Mouse (Mus musculus) mature B cell (primary cell): Measurements from ENCODE around the gene Stra8.

Experiments used
- in situ Hi-C: fragments of 300-500 bp; cut with MboI; formaldehyde crosslinking; loops from 2 replicates; pipeline ENCODE4 v1.14.3; 2019

Stra8 gene

DNA sequence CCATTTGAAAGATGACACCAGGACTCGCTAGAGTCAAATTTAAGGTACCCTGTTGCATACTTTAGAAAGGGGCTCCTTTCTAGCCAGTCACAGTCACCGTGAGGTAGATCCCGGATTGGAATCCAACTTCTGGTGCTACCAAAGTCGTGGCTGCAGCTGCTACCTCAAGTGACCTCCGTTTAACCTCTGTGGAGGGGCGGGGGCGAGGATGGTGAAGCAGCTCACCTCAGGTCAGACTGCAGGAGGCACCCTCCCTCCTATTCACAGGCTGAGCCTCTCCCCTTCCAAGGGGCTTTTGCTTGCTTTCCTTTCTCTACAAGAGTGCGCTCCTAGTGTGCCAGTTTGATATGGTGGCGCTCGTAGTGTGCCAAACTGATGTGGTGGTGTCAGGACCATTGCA lies at the start of gene Stra8:
Gene Stra8 (plus strand): TSS at position 208 of the 400 bp plus-strand sequence.
- in situ Hi-C loops: no loop called here

DNA sequence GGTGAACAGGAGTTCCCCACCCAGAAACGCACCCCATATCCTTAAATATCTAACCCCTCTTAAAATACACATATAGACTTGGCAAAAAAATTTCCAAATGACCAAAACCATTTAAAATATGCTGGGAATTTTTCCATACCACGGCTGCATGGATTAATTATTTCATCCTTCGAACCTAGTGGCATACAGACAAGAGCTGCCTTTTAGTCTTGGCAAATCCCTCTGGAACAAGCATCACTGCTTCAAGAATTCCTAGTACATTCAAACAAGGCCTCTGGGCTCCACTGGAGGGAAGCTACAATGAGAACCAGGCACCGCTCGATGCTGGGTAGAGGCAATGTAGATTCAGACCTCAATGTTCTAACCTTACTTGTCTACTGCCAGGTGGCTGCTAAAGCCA lies 49.2 kb upstream of the Stra8 start:
- in situ Hi-C loops: loop anchor here (10.0 kb wide), 1 partner anchor 96 kb away; no protein-coding TSS in a partner anchor

DNA sequence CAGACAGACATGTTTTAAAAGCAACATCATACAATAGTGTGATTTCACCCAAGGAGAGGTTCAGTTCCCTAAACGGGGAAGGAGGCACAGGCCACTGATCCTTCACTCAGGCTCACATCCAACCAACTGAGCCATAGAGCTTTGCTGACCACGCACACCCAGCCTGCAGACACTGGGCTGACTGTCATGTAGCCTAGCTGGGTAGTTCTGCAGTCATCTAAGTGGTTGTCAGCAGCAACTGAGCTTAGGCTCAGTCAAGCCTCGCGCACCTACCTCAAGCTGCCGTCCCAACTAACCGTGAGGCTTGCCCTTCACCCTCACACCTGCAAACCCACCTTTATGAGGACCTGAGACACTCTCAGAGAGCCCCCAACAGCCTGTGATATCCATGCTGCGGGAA lies 48.0 kb upstream of the Stra8 start:
- in situ Hi-C loops: loop anchor here (10.0 kb wide), 1 partner anchor 97 kb away; no protein-coding TSS in a partner anchor

DNA sequence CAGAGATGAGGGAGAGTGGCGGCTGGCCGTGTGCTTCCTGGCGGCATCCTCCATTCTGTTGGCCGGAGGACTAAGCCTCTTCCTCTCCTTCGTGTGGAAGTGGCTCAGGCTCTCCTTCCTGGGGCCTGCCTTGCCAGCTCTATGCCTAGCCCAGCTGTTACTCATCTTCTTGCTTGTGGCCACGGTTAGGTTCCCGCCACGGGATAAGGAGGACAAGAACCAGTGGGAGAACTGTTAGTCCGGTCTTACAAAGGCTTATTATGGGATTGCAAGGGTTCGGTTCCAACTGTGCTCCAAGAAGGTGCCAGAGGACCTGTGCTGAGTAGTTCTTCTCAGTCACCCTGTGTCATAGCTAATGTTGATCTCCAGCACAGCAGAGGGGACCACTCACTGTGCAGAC lies 47.1 kb upstream of the Stra8 start:
- in situ Hi-C loops: loop anchor here (10.0 kb wide), 1 partner anchor 98 kb away; no protein-coding TSS in a partner anchor

DNA sequence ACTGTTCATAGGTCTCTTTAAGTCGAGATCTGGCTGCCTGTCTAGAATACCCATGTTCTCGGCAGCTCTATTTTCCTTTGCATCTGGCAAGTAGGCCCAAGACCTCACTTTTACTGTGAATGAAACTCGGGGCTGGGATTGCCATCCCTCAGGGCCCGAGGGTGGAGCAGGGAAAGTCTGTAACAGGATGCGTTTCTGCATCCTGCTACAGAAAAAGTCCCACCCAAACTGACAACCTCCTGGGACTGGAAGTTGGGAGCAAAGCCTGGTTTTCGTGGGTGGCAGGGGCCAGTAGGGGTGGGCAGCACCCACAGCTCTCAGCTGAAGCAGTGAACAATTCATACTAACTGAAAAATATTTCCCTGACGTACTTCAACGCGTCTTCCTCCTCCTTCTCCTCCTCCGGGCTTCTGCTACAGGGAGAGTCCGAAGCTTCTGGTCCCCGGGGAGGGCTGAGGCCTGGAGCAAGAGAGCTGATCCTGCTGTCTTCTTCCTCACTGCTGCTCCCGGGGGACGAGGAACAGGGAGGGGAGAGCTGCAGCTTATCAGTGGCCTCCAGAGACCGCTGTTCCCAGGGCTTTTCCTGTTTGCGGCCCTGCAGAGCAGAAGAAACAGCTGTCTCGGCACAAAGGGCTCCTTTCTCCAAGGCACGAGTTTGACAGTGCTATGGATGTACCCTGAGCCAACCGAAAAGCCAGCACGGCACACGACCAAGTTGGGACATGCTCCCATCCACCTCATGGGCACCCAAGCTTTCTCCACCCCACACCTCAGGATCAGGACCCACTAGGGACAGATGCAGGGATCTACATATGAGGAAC lies 45.7 kb upstream of the Stra8 start:
- in situ Hi-C loops: loop anchor here (10.0 kb wide), 1 partner anchor 100 kb away; no protein-coding TSS in a partner anchor

DNA sequence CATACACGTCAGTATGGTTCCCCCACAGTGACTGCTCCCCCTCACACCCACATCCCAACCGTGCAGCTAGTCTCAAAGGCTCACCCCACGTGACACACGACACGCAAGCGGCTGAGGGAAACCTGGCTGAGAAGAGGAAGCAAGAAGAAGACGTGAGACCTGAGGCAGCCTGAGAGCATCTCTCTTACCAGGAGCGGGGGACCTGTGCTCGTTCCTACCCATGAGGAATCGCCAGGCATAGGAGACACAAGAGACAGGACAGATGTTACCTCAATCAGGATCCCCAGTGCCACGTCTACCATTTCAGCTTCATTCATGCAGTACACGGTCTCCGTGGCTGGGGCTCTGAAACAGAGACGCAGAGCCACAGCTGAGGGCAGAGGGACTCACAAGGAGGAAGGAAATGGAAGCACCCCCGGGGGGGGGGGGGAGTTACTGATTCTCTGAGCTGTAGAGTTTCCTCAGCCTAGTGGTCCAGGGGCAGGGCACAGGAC lies 44.6 kb upstream of the Stra8 start:
- in situ Hi-C loops: loop anchor here (10.0 kb wide), 1 partner anchor 101 kb away; no protein-coding TSS in a partner anchor

DNA sequence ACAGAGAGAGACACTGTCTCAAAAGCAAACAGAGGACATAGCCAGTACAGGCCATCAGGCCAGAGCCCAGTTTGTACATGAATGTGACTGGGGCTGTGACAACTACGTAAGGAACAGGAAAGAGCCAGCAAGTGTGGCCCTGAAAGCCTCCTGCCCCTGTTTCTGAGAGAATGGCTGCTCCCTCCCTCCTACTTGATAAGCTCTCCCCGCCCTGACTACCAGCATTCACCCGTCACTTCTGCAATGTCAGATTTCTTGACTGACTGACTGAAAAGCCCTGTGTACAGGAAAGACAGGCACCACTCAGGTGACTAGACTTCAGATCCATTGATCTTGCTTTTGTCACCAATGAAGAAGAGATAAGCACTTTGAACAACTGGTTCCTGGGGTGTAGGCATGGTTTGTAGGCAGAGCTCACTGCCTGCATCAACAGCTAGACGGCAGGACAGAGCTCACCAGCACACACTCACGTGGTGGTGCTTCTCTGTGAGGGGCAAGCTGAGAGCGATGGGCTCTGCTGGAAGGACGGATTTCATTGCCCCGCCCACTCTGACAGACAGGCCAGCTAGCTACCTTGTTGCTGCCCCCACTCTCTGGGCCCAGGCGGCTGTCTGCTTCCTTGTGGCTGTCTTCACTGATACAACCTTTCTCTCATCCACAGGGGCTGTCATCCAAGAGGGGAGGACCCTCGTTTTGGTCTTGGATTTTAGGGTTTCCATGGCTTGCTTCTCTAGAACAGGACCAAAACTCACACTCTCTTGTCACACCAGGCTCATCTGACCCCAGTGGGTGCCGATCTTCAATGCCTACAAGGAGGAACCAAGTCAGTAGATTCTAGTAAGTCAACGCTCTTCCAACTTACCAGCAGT lies 43.8 kb upstream of the Stra8 start:
- in situ Hi-C loops: loop anchor here (10.0 kb wide), 1 partner anchor 101 kb away; no protein-coding TSS in a partner anchor

DNA sequence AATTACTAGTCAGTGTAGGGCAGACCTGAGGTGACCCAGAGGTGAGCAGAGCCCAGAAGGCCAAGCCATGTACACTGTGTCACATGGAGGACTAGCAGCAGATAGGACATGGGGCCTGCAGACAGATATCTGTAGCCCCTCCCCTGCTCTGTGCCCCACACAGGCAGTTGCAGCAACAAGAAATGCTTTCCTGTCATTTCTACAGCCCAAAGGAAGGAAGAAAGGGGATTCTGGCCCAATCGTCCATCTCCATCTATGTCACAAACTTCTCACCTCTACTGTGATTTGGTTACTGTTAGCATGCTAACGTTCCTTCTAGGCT lies 43.2 kb upstream of the Stra8 start:
- in situ Hi-C loops: loop anchor here (10.0 kb wide), 1 partner anchor 102 kb away; no protein-coding TSS in a partner anchor

DNA sequence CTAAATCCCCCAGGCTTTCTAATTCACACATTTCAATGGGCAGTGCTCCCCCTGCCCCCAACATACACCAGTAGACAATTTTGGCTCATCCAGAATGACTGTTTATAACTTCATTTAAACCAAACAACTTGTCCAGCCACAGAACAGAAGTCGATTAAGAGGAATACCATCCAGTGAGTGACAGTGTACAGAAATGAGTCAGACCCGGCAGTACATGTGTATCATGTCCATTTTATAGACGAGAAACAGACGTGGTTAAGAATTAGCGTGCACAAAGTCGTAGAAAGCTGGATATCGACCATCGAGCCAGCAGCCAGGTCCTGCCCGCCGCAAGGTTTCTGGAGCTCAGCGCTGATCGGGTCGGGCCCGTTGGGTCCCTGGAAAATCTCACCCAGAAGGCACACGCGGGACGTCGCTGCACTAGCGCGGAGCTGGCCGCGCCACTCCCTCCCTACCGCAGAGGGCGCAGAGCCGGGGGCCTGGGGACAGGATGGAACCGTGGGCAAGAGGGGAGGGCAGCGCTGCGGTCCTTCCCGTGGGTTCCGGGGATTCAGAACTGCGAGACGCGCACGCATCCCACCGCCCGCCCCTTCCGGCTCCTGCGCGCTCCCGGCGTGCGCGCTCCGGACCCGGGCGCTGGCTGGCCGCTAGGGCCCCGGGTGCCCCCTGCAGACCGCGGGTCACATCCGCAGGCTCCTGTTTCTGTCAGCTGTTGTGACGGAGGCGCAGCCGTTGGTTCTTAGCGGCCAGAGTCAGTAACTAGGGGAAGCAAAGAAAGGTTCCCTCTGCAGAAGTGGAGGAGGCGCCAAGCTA lies 42.2 kb upstream of the Stra8 start, which contains the start of gene Cyren:
Gene Cyren (minus strand): TSS at position 552 of the 813 bp plus-strand sequence.
- in situ Hi-C loops: loop anchor here (10.0 kb wide), 1 partner anchor 103 kb away; no protein-coding TSS in a partner anchor

DNA sequence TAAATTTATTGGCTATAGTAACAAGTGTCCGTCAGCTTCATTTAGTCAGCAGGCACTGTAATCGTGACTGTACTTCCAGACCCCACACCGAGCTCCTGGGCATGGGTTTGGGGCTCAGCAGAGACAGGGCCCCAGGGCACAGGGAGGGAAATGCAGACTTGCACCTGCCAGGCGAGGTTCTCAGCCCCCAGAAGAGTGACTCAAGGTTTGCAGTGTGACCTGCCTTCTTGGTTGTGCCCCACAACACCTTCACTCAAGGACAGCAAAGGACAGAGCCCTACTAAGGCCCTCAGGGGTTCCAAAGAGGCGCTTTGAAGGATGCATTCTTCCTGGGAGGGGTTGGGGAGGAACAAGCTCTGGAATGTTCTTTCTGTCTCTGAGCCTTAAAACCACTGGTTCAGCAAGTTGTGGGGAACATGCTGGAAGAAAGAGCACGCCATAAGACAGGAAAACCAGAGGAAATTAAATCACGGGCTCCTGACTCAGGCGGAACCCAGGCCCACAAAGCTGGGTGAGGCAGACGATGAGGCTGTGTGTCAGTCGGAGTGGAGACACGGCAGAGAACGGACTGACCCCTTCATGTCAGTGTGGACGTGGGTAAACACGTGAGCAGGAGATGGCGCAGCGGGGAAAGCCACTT lies 40.7 kb upstream of the Stra8 start:
- in situ Hi-C loops: loop anchor here (10.0 kb wide), 1 partner anchor 104 kb away; no protein-coding TSS in a partner anchor

DNA sequence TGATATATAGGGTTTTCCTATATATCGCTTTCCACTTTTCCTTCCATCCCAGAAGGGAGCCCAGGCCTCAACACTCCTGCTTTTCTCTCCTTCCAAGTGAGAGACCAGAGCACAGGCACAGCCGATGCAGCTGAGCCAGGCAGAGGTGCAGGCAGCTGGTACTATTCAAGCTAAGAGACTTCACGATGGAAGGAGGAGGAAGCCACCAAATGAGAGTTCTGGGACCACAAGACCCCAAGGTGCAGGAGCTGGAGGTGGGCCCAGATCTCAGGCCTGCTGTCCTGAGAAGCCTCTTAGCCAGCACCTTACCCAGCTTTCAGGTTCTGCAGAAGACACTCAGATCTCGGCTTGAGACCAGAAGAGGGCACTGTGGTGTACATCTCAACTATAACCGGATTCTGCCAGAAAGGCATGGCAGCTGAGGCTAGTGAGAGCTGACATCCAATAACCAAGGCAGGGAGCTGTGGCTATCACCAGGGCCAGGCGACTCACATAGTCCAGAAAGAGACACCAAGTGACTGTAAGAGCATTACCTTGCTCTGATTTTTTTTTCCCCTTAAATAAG lies 40.0 kb upstream of the Stra8 start:
- in situ Hi-C loops: loop anchor here (10.0 kb wide), 1 partner anchor 105 kb away; no protein-coding TSS in a partner anchor

DNA sequence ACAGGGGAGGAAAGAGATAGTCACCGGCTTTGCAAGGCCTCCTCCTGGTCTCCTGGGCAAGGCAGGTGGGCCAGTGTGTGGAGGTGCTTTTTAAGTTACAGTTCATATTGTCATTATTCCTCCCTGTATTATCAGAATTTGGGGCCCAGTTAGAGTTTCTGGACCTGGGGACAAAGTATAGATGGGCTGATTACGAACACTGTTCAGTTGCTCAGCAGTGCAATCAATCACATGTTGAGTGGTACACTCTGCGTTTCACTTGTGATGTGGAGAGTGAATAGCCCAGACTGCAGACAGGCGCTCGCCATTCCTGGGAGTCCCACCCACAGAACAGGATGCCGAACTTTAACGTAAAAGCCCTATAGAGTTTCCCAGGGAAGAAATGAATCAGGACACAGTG lies 35.2 kb upstream of the Stra8 start:
- in situ Hi-C loops: no loop called here

DNA sequence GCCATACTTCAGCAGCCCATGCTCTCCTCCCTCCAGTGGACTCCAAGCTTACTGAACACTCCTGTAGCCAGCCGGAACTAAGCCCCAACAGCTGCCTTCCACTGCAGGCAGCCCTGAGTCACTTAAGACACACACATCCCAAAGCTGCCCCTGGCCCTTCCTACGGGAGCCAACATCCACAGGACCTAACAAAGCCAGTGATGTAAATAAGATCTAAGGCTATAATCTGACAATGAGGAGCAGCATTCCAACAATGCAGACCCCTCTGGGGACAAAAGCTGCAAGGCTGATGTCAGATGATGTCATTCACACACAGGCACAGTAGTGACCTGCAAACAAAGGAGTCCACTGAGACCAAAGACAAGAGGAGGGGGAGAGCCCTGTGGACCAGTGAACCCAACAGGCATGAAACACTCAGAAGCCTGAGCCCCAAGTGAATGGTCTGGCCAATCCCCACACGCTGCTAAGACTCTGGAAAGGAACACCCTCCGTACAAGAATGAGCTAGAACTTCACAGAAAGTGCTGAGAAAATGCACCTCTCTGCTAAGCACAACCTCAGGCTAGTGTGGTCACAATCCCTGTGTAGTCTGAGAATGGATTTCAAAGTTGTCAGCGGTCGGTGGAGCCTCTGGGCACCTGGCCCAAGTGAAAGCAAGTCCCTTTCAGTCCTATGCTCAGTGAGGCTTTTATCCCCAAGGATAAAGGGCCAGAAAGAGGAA lies 32.7 kb upstream of the Stra8 start:
- in situ Hi-C loops: no loop called here

DNA sequence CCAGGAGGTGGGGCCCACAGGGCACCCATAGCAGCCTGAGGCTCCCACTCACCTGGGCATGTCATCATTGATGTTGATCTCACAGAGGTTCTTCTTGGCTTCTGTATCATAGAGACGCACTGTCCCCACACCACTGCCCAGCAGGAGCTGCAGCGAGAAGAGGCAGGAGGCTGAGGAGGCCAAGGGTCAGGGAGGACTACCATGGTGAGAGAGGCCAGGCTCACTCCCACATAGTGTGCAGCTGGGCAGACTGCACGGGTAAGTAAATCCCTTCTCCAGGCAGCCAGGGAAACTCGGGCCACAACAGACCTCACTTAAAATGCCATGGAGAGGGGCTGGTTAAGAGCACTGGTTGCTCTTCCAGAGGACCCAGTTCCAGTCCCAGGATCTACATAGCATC lies 30.8 kb upstream of the Stra8 start:
- in situ Hi-C loops: no loop called here

DNA sequence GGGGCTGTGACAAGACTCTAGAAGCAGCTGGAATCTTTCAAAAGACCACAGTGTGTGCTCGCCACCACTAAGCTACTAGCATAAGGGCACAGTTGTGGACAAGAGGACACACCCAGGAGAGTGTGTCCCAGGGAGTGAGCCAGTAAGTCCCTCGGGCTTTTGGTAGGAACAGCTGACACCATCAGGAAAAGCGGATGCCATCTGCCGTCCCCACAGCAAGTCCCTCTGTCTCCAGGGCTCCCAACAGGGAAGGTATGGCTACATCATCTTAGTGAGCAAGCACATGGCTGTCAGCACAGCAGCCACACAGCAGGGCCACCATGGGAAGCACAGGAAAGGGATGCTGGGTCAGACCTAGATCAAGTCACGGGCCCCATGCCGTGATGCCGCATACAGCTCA lies 24.4 kb upstream of the Stra8 start:
- in situ Hi-C loops: no loop called here

DNA sequence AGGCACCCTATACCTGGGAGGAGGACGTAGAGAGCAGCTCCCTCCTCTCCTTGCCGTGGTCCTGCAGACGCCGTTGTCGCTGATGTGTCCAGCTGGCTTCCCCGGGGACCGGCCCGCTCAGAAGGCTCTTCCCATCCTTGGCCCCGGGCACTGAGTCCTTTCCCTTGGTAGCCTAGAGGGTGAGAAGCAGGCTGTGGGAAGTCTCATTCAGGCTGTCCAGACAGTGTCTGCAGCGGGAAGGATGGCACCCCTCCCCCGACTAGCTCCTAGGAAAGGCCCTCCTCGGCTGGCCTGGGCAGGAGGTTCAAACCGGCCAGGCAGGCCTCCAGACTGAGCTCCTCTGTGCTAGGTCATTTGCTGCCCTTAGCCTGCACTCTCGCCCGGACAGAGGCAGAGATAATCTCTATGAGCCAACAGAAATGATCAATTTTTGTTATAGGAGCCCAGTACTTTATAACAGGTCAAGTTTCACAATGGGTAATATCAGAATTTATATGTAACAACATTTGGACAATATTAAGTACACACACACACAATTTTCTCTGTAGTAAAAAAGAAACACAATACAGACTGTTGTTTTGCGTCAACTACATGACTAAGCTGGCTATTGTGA lies 23.7 kb upstream of the Stra8 start:
- in situ Hi-C loops: no loop called here

DNA sequence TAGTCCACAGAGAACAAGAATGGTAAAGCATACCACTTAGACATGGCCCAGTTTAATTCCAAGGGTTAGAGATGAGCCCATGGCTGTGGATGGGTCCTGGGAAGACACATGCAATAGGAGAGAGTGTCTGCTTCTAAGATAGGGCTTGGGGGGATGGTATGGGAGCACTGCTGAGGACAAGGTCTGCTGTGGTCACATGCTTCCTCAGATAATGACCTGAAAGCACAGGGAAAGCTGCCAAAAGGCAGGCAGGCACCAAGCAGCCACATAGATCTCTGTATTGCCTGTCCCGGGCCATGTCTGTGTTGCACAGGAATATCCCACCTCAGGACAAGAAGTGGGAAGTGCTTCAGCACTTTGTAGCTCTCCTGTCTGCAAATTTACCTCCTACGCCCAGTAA lies 20.8 kb upstream of the Stra8 start:
- in situ Hi-C loops: no loop called here

DNA sequence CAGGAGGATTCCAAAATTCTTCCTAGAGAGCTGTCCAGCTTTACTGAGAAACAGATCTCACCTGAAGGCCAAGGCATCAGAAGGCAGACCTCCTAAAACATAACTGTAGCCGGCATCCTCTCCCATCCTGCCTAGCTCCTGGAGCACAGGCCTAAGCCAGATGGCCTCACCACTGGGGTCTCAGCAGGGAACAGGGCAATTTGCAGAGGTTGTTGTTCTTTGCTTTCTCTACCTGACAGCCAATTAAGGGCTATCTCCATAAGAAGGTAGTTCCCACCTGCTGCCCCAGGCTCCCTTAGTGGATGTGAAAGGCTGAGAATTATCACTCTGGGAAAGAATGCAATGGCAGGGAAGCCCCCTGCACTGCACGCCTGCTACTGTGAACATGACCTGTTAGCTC lies 19.0 kb upstream of the Stra8 start:
- in situ Hi-C loops: no loop called here

DNA sequence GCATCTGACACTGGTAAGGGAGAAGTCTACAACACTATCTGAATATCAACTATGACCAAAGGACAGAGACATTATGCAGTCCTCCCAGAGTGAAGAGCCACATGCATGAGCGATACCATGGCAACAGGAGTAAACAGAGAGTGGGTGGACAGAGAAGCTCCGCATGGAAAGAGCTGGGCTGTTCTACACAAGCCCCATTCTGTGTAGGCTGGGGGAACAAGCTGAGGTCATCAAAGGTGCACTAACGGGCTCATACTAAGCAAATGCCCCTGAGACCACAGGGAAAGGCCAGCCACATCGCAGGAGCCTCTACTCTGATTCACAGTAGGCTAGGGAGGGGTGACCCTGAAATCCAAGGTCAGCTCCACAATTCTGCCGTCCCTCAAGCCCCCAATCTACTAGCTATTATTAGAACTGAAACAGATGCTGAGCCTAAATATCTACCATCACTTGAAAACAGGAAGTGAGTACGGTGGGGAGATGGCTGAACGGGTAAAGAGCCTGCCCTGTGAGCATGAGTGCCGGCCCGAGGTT lies 18.0 kb upstream of the Stra8 start:
- in situ Hi-C loops: no loop called here
